Mouse (Mus musculus): ENCODE results near the gene Iffo1. TPM values are rescaled to one million over a fixed set of nuclear protein-coding genes. Genes with fewer than 3 reads are reported as not detected.

Gene Iffo1
- total and polyA plus RNA-seq, 2 experiments from 2014 or later = 12.3 to 41.9 TPM

DNA sequence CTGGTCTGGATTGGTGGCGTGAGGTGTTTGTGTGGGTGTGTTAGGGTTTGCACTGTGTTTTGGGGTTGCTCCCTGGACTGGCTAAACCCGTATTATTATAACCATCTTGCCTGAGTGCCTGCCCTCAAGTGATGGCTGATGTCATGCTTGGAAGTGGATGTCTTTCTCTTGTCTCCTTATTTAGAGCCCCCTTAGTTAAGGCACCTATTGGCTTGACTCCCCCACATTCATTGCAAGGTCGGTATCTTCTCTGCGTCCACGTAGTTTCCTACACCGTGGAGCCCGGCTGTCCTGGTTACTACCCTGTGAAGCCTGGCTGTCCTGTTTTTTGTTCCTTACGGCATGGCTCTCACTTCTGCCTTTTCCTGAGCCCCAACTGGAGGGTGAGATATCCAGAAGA lies 47.1 kb upstream of the Iffo1 start:
- Histone ChIP-seq H3K27ac (ENCODE audit: low read depth) (no peak overlapping the region; the same call in 1 of the 2 replicates), H3K4me1 (ENCODE audit: control insufficient read depth, insufficient read depth) (peaks cover 31% of the 10 kb centered on the region), H3K9me3 (replicated peaks; ENCODE audit: control insufficient read depth, low read length) (no peaks in the 10 kb centered on the region), H3K4me3 (ENCODE audit: low read depth, low read length) (peak overlapping the region; percentile 75), H3K36me3 (replicated peaks; ENCODE audit: control insufficient read depth, insufficient read depth, low read length) (peaks cover 45% of the 10 kb centered on the region), H3K4me2 (ENCODE audit: low read depth, low read length) (peak overlapping the region; percentile 97), H3K9ac (replicated peaks; ENCODE audit: low read depth, low read length) (peak overlapping the region; percentile 92), H3K27me3 (ENCODE audit: control insufficient read depth, insufficient read depth, low read length) (no peaks in the 10 kb centered on the region)
- WGBS = 17% methylated on average over 8 of the region's 8 CpGs
- TF ChIP-seq CTCF (IDR thresholded peaks at IDR 0.05; ENCODE audit: low read depth) (no peak), EP300 (IDR thresholded peaks at IDR 0.05; ENCODE audit: low read depth) (no peak)
- no peak for ATAC-seq (ENCODE audit: insufficient read depth, low read depth)
- DNase-seq (ENCODE audit: low spot score) = no peak

DNA sequence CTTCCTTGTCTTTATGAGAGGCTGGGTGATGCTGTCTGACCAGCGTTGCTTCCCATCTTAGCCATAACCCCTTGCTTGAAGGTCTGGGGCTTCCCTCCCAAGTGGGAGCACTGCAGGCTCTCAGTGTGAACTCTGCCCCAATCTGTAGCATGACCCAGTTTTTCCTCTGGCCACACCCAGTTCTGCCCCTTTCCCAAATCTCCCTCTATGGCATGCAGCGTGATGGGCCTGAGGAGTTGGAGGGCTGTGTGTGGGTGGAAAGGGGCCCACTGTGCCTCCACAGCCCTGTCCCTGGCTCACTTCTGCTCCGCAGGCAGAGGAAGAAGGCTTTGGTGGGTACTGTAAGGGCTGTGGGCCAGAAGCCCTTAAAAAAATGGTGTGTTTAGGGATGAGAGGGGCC lies 46.5 kb upstream of the Iffo1 start:
- Histone ChIP-seq H3K4me1 (ENCODE audit: control insufficient read depth, insufficient read depth) (peaks cover 31% of the 10 kb centered on the region), H3K9ac (replicated peaks; ENCODE audit: low read depth, low read length) (no peak overlapping the region; the same call in 1 of the 2 replicates), H3K9me3 (replicated peaks; ENCODE audit: control insufficient read depth, low read length) (no peaks in the 10 kb centered on the region), H3K4me3 (ENCODE audit: low read depth, low read length) (peak overlapping the region; percentile 75), H3K4me2 (ENCODE audit: low read depth, low read length) (peak overlapping the region; percentile 97), H3K27me3 (ENCODE audit: control insufficient read depth, insufficient read depth, low read length) (no peaks in the 10 kb centered on the region), H3K36me3 (replicated peaks; ENCODE audit: control insufficient read depth, insufficient read depth, low read length) (peaks cover 49% of the 10 kb centered on the region), H3K27ac (ENCODE audit: low read depth) (peak overlapping the region; percentile 44; the same call in 1 of the 2 replicates)
- WGBS = 45% methylated on average over 3 of the region's 3 CpGs
- no peak for ATAC-seq (ENCODE audit: insufficient read depth, low read depth)
- no peak for DNase-seq (ENCODE audit: low spot score)
- TF ChIP-seq CTCF (IDR thresholded peaks at IDR 0.05; ENCODE audit: low read depth) (no peak), EP300 (IDR thresholded peaks at IDR 0.05; ENCODE audit: low read depth) (no peak)

DNA sequence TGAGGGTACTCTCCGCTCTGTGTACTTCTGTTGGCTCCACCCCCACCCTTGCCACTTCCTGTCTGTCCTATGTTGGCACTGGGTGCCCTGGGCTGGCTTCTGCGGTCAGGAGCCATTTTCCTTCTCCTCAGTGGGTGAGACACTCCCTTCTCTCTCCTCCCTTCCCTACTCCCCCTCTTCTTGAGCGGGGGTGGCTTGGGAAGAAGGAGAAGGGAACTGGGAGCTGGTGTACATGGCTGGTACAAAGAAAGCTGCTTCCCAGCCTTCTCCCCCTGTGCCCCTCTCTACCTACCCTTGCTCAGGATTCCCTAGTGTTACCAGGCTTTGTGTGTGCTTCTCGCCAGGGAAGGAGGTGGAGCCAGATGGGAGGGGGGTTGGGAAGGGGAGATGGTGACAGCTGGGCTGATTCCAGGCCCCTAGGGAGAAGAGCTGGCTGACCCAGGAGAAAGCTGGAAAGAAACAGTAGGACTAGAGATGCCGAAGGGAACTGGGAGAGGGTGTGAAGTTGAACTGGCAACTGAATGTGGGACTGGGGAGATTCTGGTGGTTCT lies 45.5 kb upstream of the Iffo1 start:
- peak; percentile 47 for DNase-seq (ENCODE audit: low spot score)
- Histone ChIP-seq H3K27me3 (ENCODE audit: control insufficient read depth, insufficient read depth, low read length) (no peaks in the 10 kb centered on the region), H3K4me3 (ENCODE audit: low read depth, low read length) (peak overlapping the region; percentile 6; the same call in 1 of the 2 replicates), H3K9ac (replicated peaks; ENCODE audit: low read depth, low read length) (peak overlapping the region; percentile 28; the same call in 1 of the 2 replicates), H3K4me2 (ENCODE audit: low read depth, low read length) (peak overlapping the region; percentile 97), H3K4me1 (ENCODE audit: control insufficient read depth, insufficient read depth) (peaks cover 31% of the 10 kb centered on the region), H3K27ac (ENCODE audit: low read depth) (0 out of 2 replicates have a peak overlapping the region, but pooled peaks have one; percentile 44), H3K9me3 (replicated peaks; ENCODE audit: control insufficient read depth, low read length) (no peaks in the 10 kb centered on the region), H3K36me3 (replicated peaks; ENCODE audit: control insufficient read depth, insufficient read depth, low read length) (peaks cover 57% of the 10 kb centered on the region)
- no peak for ATAC-seq (ENCODE audit: insufficient read depth, low read depth)
- TF ChIP-seq EP300 (IDR thresholded peaks at IDR 0.05; ENCODE audit: low read depth) = no peak
- TF ChIP-seq CTCF (IDR thresholded peaks at IDR 0.05; ENCODE audit: low read depth) = no peak
- WGBS = 22% methylated on average over 5 of the region's 5 CpGs

DNA sequence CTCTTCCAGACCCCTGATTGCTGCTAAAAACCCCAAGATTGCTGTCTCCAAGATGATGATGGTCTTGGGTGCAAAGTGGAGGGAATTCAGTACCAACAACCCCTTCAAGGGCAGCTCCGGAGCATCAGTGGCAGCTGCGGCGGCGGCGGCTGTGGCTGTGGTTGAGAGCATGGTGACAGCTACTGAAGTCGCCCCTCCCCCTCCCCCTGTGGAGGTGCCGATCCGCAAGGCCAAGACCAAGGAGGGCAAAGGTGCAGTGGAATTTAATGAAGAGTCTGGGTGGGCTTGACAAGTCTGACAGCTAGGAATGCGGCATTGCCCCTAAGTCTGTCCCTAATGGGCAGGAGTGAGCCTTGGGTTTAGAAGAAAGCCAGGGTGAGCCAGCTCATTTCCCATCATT lies 43.6 kb upstream of the Iffo1 start:
- H3K9me3 ChIP-seq (replicated peaks; ENCODE audit: control insufficient read depth, low read length) = no peaks in the 10 kb centered on the region
- H3K4me2 ChIP-seq (ENCODE audit: low read depth, low read length) = no peak overlapping the region
- H3K4me1 ChIP-seq (ENCODE audit: control insufficient read depth, insufficient read depth) = peaks cover 31% of the 10 kb centered on the region
- TF ChIP-seq EP300 (IDR thresholded peaks at IDR 0.05; ENCODE audit: low read depth) = no peak
- TF ChIP-seq CTCF (IDR thresholded peaks at IDR 0.05; ENCODE audit: low read depth) = no peak
- 50% methylated on average over 9 of the region's 9 CpGs for WGBS
- ATAC-seq (ENCODE audit: insufficient read depth, low read depth) = no peak
- H3K36me3 ChIP-seq (replicated peaks; ENCODE audit: control insufficient read depth, insufficient read depth, low read length) = peaks cover 77% of the 10 kb centered on the region
- DNase-seq (ENCODE audit: low spot score) = no peak
- H3K9ac ChIP-seq (replicated peaks; ENCODE audit: low read depth, low read length) = no peak overlapping the region
- H3K4me3 ChIP-seq (ENCODE audit: low read depth, low read length) = no peak overlapping the region
- H3K27ac ChIP-seq (ENCODE audit: low read depth) = no peak overlapping the region
- H3K27me3 ChIP-seq (ENCODE audit: control insufficient read depth, insufficient read depth, low read length) = no peaks in the 10 kb centered on the region

DNA sequence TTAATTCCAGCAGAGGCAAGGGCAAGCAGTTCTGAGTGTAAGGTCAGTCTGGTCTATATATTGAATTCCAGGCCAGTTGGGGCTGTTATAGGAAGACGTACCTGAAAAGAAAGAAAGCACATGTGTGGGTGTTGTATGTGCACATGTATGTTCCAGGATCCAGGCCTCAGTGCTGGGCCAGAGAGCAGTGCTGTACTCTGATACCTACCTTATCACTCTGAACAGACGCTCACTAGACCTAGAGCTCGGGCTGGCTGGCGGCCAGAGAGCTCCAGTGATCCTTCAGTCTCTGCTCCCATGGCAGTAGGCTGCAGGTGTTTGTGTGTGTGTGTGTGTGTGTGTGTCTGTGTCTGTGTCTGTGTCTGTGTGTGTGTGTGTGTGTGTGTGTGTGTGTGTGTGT lies 40.8 kb upstream of the Iffo1 start:
- Histone ChIP-seq H3K4me2 (ENCODE audit: low read depth, low read length) (no peak overlapping the region), H3K27ac (ENCODE audit: low read depth) (peak overlapping the region; percentile 19; the same call in 1 of the 2 replicates), H3K9ac (replicated peaks; ENCODE audit: low read depth, low read length) (no peak overlapping the region), H3K36me3 (replicated peaks; ENCODE audit: control insufficient read depth, insufficient read depth, low read length) (peaks cover 95% of the 10 kb centered on the region), H3K4me3 (ENCODE audit: low read depth, low read length) (no peak overlapping the region), H3K4me1 (ENCODE audit: control insufficient read depth, insufficient read depth) (peaks cover 10% of the 10 kb centered on the region), H3K27me3 (ENCODE audit: control insufficient read depth, insufficient read depth, low read length) (no peaks in the 10 kb centered on the region), H3K9me3 (replicated peaks; ENCODE audit: control insufficient read depth, low read length) (no peaks in the 10 kb centered on the region)
- TF ChIP-seq CTCF (IDR thresholded peaks at IDR 0.05; ENCODE audit: low read depth) = no peak
- 37% methylated on average over 4 of the region's 4 CpGs for WGBS
- peak; percentile 71 for ATAC-seq (ENCODE audit: insufficient read depth, low read depth)
- no peak for DNase-seq (ENCODE audit: low spot score)

DNA sequence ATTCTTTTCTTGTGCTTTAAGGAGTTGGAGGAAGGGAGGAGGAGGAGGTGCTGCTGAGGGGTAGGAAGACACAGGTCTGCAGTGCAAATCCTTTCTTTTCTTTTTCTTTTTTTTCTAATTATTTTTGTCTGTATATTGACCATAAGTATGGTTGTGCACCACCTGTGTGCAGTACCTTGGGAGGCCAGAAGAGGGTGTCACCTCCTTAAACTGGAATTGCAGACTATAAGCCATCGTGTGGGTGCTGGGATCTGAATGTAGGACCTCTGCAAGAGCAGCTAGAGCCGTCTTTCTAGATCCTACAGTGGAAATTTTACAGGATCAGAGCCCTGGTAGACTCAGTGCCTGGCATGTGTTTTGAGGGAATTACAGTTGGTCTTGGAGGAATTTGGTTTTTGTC lies 37.3 kb upstream of the Iffo1 start:
- H3K9me3 ChIP-seq (replicated peaks; ENCODE audit: control insufficient read depth, low read length) = no peaks in the 10 kb centered on the region
- 96% methylated on average over 2 of the region's 2 CpGs for WGBS
- no peak for ATAC-seq (ENCODE audit: insufficient read depth, low read depth)
- no peak overlapping the region for H3K27ac ChIP-seq (ENCODE audit: low read depth)
- no peak for DNase-seq (ENCODE audit: low spot score)
- no peak overlapping the region for H3K4me2 ChIP-seq (ENCODE audit: low read depth, low read length)
- no peak overlapping the region for H3K9ac ChIP-seq (replicated peaks; ENCODE audit: low read depth, low read length)
- peaks cover 97% of the 10 kb centered on the region for H3K36me3 ChIP-seq (replicated peaks; ENCODE audit: control insufficient read depth, insufficient read depth, low read length)
- H3K4me3 ChIP-seq (ENCODE audit: low read depth, low read length) = no peak overlapping the region
- TF ChIP-seq CTCF (IDR thresholded peaks at IDR 0.05; ENCODE audit: low read depth) (no peak), EP300 (IDR thresholded peaks at IDR 0.05; ENCODE audit: low read depth) (no peak)
- H3K4me1 ChIP-seq (ENCODE audit: control insufficient read depth, insufficient read depth) = no peaks in the 10 kb centered on the region
- H3K27me3 ChIP-seq (ENCODE audit: control insufficient read depth, insufficient read depth, low read length) = no peaks in the 10 kb centered on the region
